In the genomic region with DNA sequence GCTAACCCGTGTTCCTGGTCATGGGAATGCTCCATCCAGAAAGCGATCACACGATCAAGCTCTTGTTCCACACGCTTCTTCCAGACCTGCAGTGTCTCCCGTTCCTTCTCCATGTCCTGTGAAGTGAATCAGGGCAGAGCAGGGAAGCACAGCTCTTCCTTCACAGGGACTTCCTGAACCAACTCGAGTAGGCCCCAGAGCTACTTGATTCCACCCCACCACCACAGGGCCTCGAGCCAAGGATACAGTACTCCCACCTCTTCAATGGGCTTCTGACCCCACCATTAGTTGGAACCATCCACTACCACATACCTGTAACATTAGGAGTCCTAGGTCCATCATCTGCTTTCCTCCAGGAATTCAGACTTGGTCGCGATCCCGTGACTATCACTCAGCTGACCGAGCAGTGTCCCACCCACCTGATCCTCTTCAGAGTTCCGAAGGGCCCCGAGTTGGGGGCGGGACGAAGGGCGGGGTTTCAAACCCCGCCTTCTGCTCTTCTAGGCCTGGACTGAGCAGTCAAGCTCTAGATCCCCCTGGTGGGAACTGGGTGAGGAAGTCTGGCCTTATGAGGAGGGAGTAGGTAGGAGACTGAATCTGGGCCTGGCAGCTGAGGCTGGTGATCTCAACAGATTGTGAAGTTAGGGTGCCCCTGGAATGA, we compare ENCODE assay signal across 1 mouse cellular context.
TF ChIP-seq lines count a peak whose summit lies in the region.

A gene (minus strand): TSS at position 449 of the 661 bp plus-strand sequence.

TF ChIP-seq in MEL, 35 proteins besides CTCF, POLR2A, EP300 and RAD21 (continued from another document):
- TF ChIP-seq ZC3H11A (IDR thresholded peaks at IDR 0.05; ENCODE audit: low read depth, low read length) (0 out of 2 replicates have a peak, but pooled peaks have one; percentile 8), JUND (IDR thresholded peaks at IDR 0.05; ENCODE audit: low read depth, low read length) (no peak), TBP (IDR thresholded peaks at IDR 0.05; ENCODE audit: low read depth, low read length) (0 out of 2 replicates have a peak, but pooled peaks have one; percentile 16), ZNF384 (IDR thresholded peaks at IDR 0.05; ENCODE audit: low read depth, low read length) (no peak), USF1 (IDR thresholded peaks at IDR 0.05; ENCODE audit: low read depth, low read length) (peak; percentile 84), UBTF (IDR thresholded peaks at IDR 0.05; ENCODE audit: borderline replicate concordance, insufficient read depth, low read depth, low read length) (no peak), CHD1 (IDR thresholded peaks at IDR 0.05; ENCODE audit: low read depth, low read length) (no peak), SIN3A (IDR thresholded peaks at IDR 0.05; ENCODE audit: low read length) (peak; percentile 31; the same call in 1 of the 2 replicates)
